Mouse (Mus musculus): ENCODE measurements around the gene Adamtsl1. TPM values are rescaled to one million over a fixed set of nuclear protein-coding genes. Genes with fewer than 3 reads are reported as not detected.

Gene Adamtsl1
- polyA plus RNA-seq, 1 experiment from 2014 or later: 16.9 TPM

DNA sequence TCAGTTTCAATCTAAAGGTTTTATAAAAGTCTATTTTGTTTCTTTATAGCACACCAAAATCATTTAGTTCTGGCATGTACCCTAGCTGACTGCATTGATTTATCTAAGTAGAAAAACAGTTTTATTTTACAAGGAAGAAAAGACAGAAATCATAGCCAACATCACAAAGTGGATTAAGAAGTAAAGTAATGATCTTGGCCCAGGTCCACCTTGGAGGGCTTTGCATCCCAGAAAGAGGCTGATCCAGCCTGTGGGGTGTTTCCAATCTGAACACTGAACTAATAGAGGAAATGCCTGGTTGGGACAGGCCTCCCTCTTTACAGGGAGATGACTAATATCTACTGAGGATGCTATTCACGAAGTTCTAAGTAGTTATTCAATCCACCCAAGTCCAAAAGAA is 163.6 kb downstream of the Adamtsl1 start:
- no peak for ATAC-seq (ENCODE audit: low read depth)
- Histone ChIP-seq H3K9ac (no peak overlapping the region), H3K27ac (replicated peaks) (no peak overlapping the region), H3K4me2 (no peak overlapping the region), H3K27me3 (no peaks in the 10 kb centered on the region), H3K4me3 (no peak overlapping the region), H3K4me1 (replicated peaks) (no peaks in the 10 kb centered on the region), H3K9me3 (no peaks in the 10 kb centered on the region), H3K36me3 (no peaks in the 10 kb centered on the region)
- 44% methylated on average over 1 of the region's 1 CpGs for WGBS

DNA sequence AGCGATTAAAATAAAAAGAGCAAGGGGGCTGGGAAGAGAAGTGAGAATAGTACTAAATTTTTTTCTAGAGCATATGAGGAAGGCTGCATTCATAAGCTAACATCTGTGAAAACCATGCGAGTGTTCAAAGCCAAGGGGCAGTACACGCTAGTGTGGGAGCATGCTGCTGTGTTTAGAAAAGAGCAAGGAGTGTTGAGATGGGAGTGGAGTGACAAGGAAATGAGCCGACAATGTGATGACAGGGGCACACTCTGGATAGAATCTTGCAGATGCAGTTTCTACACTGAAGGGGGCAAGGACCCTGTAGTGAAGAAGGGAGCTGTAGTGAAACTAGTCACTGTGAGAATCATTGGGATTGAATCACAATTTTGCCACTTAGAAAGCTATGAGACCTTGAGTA is 172.2 kb downstream of the Adamtsl1 start:
- Histone ChIP-seq H3K27me3 (no peaks in the 10 kb centered on the region), H3K4me3 (no peak overlapping the region), H3K4me2 (no peak overlapping the region), H3K9me3 (no peaks in the 10 kb centered on the region), H3K27ac (replicated peaks) (no peak overlapping the region), H3K4me1 (replicated peaks) (no peaks in the 10 kb centered on the region), H3K9ac (no peak overlapping the region), H3K36me3 (no peaks in the 10 kb centered on the region)
- 83% methylated on average over 4 of the region's 4 CpGs for WGBS
- no peak for ATAC-seq (ENCODE audit: low read depth)

DNA sequence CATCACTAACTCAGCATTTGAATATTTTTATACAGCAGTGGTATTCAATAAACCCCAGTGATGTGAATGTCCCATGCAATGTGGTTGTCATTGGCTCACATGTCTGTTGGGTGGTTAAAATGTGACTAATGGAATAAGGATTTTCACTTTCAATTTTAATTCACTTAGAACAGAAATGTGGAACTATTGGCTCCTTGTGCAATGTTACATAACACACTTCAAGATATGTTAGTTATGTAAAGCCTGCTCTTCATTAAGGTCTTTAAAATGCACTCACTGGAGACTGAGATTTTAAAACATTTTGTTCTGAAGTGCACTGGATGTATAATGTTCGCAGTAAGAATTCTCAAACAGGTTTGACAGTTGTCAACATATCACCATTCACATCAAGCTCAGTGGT is 181.3 kb downstream of the Adamtsl1 start:
- Histone ChIP-seq H3K9ac (no peak overlapping the region), H3K4me2 (no peak overlapping the region), H3K27me3 (no peaks in the 10 kb centered on the region), H3K4me1 (replicated peaks) (no peaks in the 10 kb centered on the region), H3K9me3 (0 out of 2 replicates have a peak, but pooled peaks cover 11% of the 10 kb centered on the region), H3K27ac (replicated peaks) (no peak overlapping the region), H3K36me3 (no peaks in the 10 kb centered on the region), H3K4me3 (no peak overlapping the region)
- WGBS: 88% methylated on average over 1 of the region's 1 CpGs
- ATAC-seq (ENCODE audit: low read depth): no peak

DNA sequence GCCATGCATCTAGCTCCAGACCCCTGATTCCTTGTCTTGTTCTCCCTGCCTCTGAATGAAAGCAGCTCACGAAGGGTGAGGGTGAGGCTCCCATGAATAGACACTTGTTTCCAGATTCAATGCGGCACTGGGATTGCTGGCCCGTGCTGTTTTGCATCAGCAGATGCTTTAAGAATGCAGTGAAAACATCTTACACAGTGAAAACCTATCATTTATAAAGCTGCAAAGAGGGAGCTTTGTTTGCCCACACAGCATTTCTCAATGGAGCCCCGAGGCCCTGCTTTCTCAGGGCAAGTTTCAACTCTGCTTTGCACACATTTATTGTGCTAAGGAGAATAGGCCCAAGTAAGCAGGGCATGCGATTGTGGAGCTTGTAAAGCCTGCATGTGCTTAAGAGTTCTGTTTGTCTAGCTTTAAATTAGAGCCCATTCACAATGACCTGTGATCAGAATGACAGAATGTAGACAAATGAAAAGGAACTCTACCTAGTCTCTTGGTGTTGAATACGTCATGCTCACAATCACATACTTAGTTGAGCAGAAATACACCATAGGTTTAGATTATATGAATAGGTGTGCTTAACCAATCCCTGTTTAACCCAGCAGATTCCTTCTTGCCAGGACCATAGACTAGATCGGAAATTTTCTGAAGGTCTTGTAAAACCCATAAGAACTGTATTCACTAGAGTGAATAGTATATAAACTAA is 193.5 kb downstream of the Adamtsl1 start:
- peak; percentile 93 for ATAC-seq (ENCODE audit: low read depth)
- Histone ChIP-seq H3K4me1 (replicated peaks) (peaks cover 23% of the 10 kb centered on the region), H3K27me3 (no peaks in the 10 kb centered on the region; the same call in none of the 2 replicates), H3K9me3 (no peaks in the 10 kb centered on the region), H3K9ac (no peak overlapping the region), H3K4me3 (no peak overlapping the region), H3K27ac (replicated peaks) (peak overlapping the region; percentile 62; the same call in 1 of the 2 replicates), H3K4me2 (no peak overlapping the region), H3K36me3 (no peaks in the 10 kb centered on the region)
- 24% methylated on average over 7 of the region's 7 CpGs for WGBS

DNA sequence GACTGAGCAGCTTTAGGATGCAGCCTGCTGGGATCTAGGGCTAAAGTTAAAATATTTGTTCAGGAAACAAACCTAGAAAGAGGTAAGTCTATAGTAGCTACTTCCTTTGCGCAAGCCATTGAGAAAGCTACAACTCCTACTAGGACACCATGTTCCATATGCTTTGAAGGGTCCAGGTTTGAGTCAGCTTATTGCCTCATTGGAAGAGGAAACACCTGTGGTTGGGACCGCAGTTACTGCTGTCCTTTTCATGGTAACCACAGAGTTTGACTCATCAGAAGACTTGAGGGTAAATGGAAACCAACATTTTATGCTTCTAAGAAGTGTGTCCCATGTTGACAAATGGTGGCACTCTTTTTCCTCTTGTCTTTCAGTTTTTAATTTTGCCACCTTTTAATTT is 195.7 kb downstream of the Adamtsl1 start:
- H3K9ac ChIP-seq: no peak overlapping the region

DNA sequence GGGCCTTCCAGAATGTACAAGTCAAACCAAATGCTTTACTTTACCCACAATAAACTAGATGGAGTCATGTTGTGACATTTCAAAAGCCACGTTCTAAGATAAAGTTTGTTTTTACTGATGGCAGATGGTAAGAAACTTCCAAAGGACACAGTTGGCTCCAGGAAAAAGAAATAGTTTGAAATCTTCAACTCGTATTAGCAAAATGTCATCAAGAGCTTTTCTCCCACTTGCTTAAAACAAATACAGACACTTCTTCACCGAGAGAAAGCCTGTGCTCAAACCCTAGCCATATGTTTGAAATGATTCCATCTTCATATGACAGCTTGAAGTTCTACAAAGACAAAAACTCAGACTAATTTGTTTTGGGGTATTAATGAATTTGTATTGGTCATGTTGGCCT is 211.0 kb downstream of the Adamtsl1 start:
- H3K27ac ChIP-seq (replicated peaks): no peak overlapping the region
- no peak overlapping the region for H3K4me2 ChIP-seq
- no peaks in the 10 kb centered on the region for H3K36me3 ChIP-seq
- WGBS: 80% methylated on average over 3 of the region's 3 CpGs
- H3K9ac ChIP-seq: no peak overlapping the region
- H3K4me3 ChIP-seq: no peak overlapping the region
- H3K4me1 ChIP-seq (replicated peaks): no peaks in the 10 kb centered on the region
- no peaks in the 10 kb centered on the region; the same call in 1 of the 2 replicates for H3K27me3 ChIP-seq
- no peaks in the 10 kb centered on the region for H3K9me3 ChIP-seq
- no peak for ATAC-seq (ENCODE audit: low read depth)

More for the DNA sequence above, 195.7 kb downstream of the Adamtsl1 start:
- 91% methylated on average over 2 of the region's 2 CpGs for WGBS
- no peaks in the 10 kb centered on the region for H3K36me3 ChIP-seq
- H3K4me3 ChIP-seq: no peak overlapping the region
- H3K27me3 ChIP-seq: no peaks in the 10 kb centered on the region; the same call in none of the 2 replicates
- no peak for ATAC-seq (ENCODE audit: low read depth)
- peaks cover 23% of the 10 kb centered on the region; the same call in 1 of the 2 replicates for H3K4me1 ChIP-seq (replicated peaks)
- no peak overlapping the region for H3K4me2 ChIP-seq
- no peaks in the 10 kb centered on the region for H3K9me3 ChIP-seq
- no peak overlapping the region for H3K27ac ChIP-seq (replicated peaks)

DNA sequence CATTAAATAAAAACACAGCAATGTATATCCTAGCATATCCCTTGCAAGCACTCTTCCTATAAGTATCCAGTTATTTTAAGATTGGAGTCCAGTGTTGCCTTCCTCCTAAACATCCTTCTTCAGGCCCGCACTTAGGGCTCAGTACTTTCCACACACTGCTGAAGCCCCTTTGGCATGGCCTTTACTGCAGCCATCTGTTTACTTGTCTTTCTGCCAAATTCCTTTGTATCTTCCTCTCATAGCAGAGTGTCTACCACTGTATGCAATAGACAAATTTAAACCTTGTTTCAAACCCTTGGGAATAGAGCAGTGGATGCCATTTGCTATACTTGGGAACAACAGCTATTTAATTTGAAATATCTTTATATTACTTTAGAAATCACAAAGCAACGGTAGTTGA is 213.8 kb downstream of the Adamtsl1 start:
- no peak overlapping the region for H3K4me2 ChIP-seq
- WGBS: 74% methylated on average over 2 of the region's 2 CpGs
- no peak overlapping the region for H3K4me3 ChIP-seq
- peaks cover 12% of the 10 kb centered on the region for H3K9me3 ChIP-seq
- no peak overlapping the region for H3K9ac ChIP-seq
- no peaks in the 10 kb centered on the region for H3K4me1 ChIP-seq (replicated peaks)
- ATAC-seq (ENCODE audit: low read depth): no peak
- no peaks in the 10 kb centered on the region for H3K36me3 ChIP-seq
- no peaks in the 10 kb centered on the region; the same call in 1 of the 2 replicates for H3K27me3 ChIP-seq
- H3K27ac ChIP-seq (replicated peaks): no peak overlapping the region

DNA sequence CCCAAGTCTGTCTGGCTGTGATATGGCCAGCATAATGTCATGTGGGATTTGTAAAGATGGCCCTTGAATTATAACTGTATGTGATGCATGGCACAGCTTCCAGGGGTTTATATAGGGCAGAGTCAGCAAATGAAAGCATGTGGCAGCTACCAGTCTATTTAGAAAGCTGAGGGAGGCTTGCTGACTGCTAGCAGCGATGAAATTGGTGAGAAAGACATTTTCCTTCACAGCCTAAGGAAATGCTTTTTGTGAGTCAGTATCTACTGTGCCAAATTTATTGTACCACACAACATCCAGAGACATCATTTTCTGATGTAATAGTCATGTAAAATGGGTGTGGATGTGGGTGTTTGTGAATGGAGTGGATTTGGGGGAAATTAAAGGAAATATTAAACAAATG is 214.4 kb downstream of the Adamtsl1 start:
- H3K9me3 ChIP-seq: peaks cover 12% of the 10 kb centered on the region
- no peak for ATAC-seq (ENCODE audit: low read depth)
- WGBS: 83% methylated on average over 1 of the region's 1 CpGs
- no peak overlapping the region for H3K4me2 ChIP-seq
- H3K9ac ChIP-seq: no peak overlapping the region
- H3K4me3 ChIP-seq: no peak overlapping the region
- no peak overlapping the region for H3K27ac ChIP-seq (replicated peaks)
- H3K4me1 ChIP-seq (replicated peaks): no peaks in the 10 kb centered on the region
- H3K27me3 ChIP-seq: no peaks in the 10 kb centered on the region; the same call in 1 of the 2 replicates
- no peaks in the 10 kb centered on the region for H3K36me3 ChIP-seq

DNA sequence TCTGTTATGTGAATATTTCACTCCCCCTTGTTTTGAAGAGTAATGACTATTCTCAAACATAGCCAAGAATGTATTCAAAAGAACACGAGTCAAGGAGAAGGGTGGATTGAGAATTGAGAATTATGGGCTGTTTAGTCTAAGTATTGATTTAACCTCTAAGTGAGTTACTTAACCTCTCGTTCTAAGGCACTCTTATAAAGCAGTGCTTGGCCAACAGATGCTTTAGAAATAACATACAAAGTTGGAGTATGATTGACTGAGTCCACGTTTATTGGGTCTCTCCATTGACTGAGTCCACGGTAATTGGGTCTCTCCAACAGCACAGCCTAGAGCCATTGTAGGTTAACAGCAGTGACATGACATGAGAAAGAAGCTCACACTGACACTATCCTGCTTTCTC is 226.5 kb downstream of the Adamtsl1 start:
- 76% methylated on average over 4 of the region's 4 CpGs for WGBS
- H3K9ac ChIP-seq: no peak overlapping the region
- H3K27me3 ChIP-seq: no peaks in the 10 kb centered on the region

DNA sequence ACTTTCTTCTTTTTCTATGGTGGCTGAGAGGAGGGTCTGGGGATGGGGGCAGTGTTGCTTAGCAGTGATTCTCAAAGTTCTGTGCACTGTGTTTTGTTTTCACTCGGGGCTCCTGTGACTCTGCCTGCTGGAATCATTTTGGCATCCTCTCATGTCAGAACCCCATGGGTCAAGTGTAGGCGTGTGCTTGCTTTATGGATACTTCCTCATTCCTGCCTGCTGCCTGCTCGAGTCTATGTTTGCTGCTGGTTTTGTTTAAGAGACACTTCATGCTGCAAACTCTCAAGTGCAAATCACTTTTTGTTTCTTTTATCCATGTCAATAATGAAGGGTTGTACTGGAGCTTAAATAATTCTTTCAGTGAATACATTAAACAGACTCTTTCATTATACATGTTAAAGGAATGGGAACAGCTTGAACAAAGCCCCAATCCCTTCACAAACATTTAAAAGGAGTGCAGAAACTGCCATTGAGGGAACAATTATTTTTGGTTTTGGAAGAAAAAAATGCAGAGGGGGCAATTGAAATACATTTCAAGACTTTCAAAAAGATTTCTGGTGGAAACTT is 227.9 kb downstream of the Adamtsl1 start:
- no peak for ATAC-seq (ENCODE audit: low read depth)
- Histone ChIP-seq H3K27me3 (no peaks in the 10 kb centered on the region), H3K9me3 (no peaks in the 10 kb centered on the region), H3K4me3 (no peak overlapping the region), H3K4me1 (replicated peaks) (0 out of 2 replicates have a peak, but pooled peaks cover 6% of the 10 kb centered on the region), H3K4me2 (no peak overlapping the region), H3K27ac (replicated peaks) (no peak overlapping the region), H3K36me3 (no peaks in the 10 kb centered on the region), H3K9ac (no peak overlapping the region)
- 12% methylated on average over 3 of the region's 3 CpGs for WGBS

More for the DNA sequence above, 226.5 kb downstream of the Adamtsl1 start:
- Histone ChIP-seq H3K4me2 (no peak overlapping the region), H3K4me1 (replicated peaks) (0 out of 2 replicates have a peak, but pooled peaks cover 6% of the 10 kb centered on the region), H3K4me3 (no peak overlapping the region), H3K27ac (replicated peaks) (no peak overlapping the region), H3K9me3 (no peaks in the 10 kb centered on the region), H3K36me3 (no peaks in the 10 kb centered on the region)
- ATAC-seq (ENCODE audit: low read depth): no peak

DNA sequence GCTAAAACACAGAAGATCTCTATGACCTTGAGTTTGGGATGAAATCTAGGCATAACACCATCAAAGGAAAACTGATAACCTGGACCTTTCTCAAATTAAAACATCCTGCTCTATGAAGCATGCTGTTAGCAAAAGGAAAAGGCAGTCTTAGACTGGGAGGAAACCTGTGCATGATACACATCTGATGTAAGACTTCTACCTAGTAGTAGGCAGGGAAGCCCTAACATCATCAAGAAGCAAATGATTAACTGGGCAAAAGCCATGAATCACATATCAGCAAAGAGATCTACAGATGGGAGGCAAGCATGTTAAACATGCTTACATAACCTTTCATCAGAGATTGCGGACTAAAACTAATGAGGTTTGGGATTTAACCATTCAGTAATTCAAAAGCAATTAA is 229.5 kb downstream of the Adamtsl1 start:
- Histone ChIP-seq H3K9me3 (no peaks in the 10 kb centered on the region), H3K4me2 (no peak overlapping the region), H3K4me1 (replicated peaks) (0 out of 2 replicates have a peak, but pooled peaks cover 6% of the 10 kb centered on the region), H3K9ac (no peak overlapping the region), H3K4me3 (no peak overlapping the region), H3K27me3 (no peaks in the 10 kb centered on the region), H3K27ac (replicated peaks) (no peak overlapping the region), H3K36me3 (no peaks in the 10 kb centered on the region)
- ATAC-seq (ENCODE audit: low read depth): no peak
- WGBS: 92% methylated on average over 1 of the region's 1 CpGs

DNA sequence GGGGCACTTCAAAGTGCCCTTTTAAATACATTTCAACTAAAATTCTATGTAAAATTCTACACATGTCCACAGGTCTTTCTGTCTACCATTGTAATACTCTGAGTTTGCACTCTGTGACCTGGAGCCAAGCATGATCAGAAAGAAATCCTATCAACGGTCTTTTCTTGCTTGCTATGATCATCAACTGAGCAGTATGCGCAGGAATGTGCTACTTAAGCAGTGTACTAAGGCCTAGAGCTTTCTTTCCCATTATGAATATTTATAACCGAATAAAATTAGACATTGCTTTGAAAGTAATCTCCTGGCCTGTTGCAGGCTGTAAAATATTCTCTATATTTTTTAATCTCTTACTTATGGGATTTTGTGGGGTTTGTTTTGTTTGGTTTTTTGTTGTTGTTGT is 248.7 kb downstream of the Adamtsl1 start:
- peaks cover 2% of the 10 kb centered on the region; the same call in 1 of the 2 replicates for H3K4me1 ChIP-seq (replicated peaks)
- 84% methylated on average over 3 of the region's 3 CpGs for WGBS
- ATAC-seq (ENCODE audit: low read depth): no peak
- H3K9ac ChIP-seq: no peak overlapping the region
- no peak overlapping the region for H3K27ac ChIP-seq (replicated peaks)
- no peaks in the 10 kb centered on the region for H3K9me3 ChIP-seq
- no peak overlapping the region for H3K4me2 ChIP-seq
- H3K27me3 ChIP-seq: no peaks in the 10 kb centered on the region
- no peaks in the 10 kb centered on the region for H3K36me3 ChIP-seq
- no peak overlapping the region for H3K4me3 ChIP-seq

All from neural tube, embryonic 13.5 days (tissue).